Mouse (Mus musculus) MEL (cell line): ENCODE measurements around the gene Gm5483.
"Not testable (repeated sequence)": the region's sequence is repeated elsewhere in the genome, so short reads cannot be mapped to it uniquely, and the experiment has no call there.

Experiments
- CTCF ChIP-seq, 3 experiments: IDR thresholded peaks in 2 of 3; conservative IDR thresholded peaks in 1 of 3; 2 replicates each; pipeline ENCODE4 v1.5.1; 2011 to 2012; ENCODE audit warnings: low read length in 3 of 3, low read depth in 2 of 3, mild to moderate bottlenecking in 2 of 3, improper control_type of control experiment in 1 of 3, inconsistent platforms in 1 of 3, mixed read lengths in 1 of 3, moderate library complexity in 1 of 3; ENCODE audit not compliant: control insufficient read depth in 1 of 3, insufficient read depth in 1 of 3, poor library complexity in 1 of 3, severe bottlenecking in 1 of 3
- EP300 ChIP-seq, 2 experiments: IDR thresholded peaks; 2 replicates each; pipeline ENCODE4 v1.6.1; 2011; ENCODE audit warnings: improper control_type of control experiment in 2 of 2, low read length in 2 of 2, low read depth in 1 of 2, mild to moderate bottlenecking in 1 of 2
- ETS1 ChIP-seq: IDR thresholded peaks from 2 replicates; pipeline ENCODE4 v1.6.1; 2012; ENCODE audit warnings: low read depth, mild to moderate bottlenecking, inconsistent platforms, low read length, improper control_type of control experiment, moderate library complexity
- KAT2A ChIP-seq: conservative IDR thresholded peaks from 2 replicates; pipeline ENCODE4 v1.6.1; 2012; ENCODE audit warnings: low read depth, low read length, improper control_type of control experiment, inconsistent platforms
- MXI1 ChIP-seq: IDR thresholded peaks from 2 replicates; pipeline ENCODE4 v1.6.1; 2011; ENCODE audit warnings: mild to moderate bottlenecking, low read depth, low read length, improper control_type of control experiment
- POLR2A ChIP-seq, 2 experiments: IDR thresholded peaks; 2 replicates each; pipeline ENCODE4 v1.6.1; 2011 to 2012; ENCODE audit warnings: low read length in 2 of 2, mild to moderate bottlenecking in 2 of 2, control low read depth in 1 of 2, improper control_type of control experiment in 1 of 2, low read depth in 1 of 2, moderate library complexity in 1 of 2; ENCODE audit not compliant: control insufficient read depth in 1 of 2, insufficient read depth in 1 of 2, poor library complexity in 1 of 2
- POLR2AphosphoS2 ChIP-seq: IDR thresholded peaks from 2 replicates; pipeline ENCODE4 v1.6.1; 2011; ENCODE audit warnings: low read length, improper control_type of control experiment
- RCOR1 ChIP-seq: IDR thresholded peaks from 2 replicates; pipeline ENCODE4 v1.6.1; 2012; ENCODE audit warnings: low read depth, mild to moderate bottlenecking, inconsistent platforms, low read length, improper control_type of control experiment
- SMC3 ChIP-seq: IDR thresholded peaks from 2 replicates; pipeline ENCODE4 v1.6.1; 2011; ENCODE audit warnings: low read depth, low read length, improper control_type of control experiment
- TAL1 ChIP-seq: IDR thresholded peaks from 2 replicates; pipeline ENCODE4 v1.6.1; 2012; ENCODE audit warnings: mild to moderate bottlenecking, inconsistent platforms, low read length, moderate library complexity, mixed read lengths
- TBP ChIP-seq: IDR thresholded peaks from 2 replicates; pipeline ENCODE4 v1.8.0; 2011; ENCODE audit warnings: low read depth, low read length, improper control_type of control experiment

- not testable (repeated sequence) for TF ChIP-seq RCOR1; TBP; KAT2A; ETS1; POLR2AphosphoS2; CTCF (IDR thresholded peaks at IDR 0.05 in 2 of 3, conservative IDR thresholded peaks at IDR 0.05 in 1 of 3; ENCODE audit: control insufficient read depth in 1 of 3, insufficient read depth in 1 of 3, low read depth in 2 of 3, low read length in 3 of 3, poor library complexity in 1 of 3, severe bottlenecking in 1 of 3); EP300 (IDR thresholded peaks at IDR 0.05; ENCODE audit: low read depth in 1 of 2, low read length in 2 of 2); MXI1; TAL1; POLR2A (IDR thresholded peaks at IDR 0.05; ENCODE audit: control insufficient read depth in 1 of 2, insufficient read depth in 1 of 2, low read depth in 1 of 2, low read length in 2 of 2, poor library complexity in 1 of 2); SMC3
Observed at GRCm38 (mm10) chr16:36221168-36221567, 37.2 kb downstream of the Gm5483 start, which contains the start of gene 2010005H15Rik.
